29 mouse cellular contexts compared by ENCODE assay signal in genomic region chr2:125907580-125908255, GRCm38 (mm10). TPM values are rescaled to one million over a fixed set of nuclear protein-coding genes. Genes with fewer than 3 reads are reported as not detected.
A peak's percentile ranks its signal among the peaks of the same experiment; 100 is the strongest.
DNase-seq lines count a peak whose midpoint lies in the region; ATAC-seq lines count a peak whose summit lies in the region.
"Had no signal": no experiment of that assay in that cellular context is flagged by ENCODE, and none has a peak within 500 bp of the region (broad histone marks: within the 10 kb centered on the region; RNA-seq: fewer than 3 reads in every experiment).

No protein-coding gene starts in this region.

- DNase-seq in heart, adult 11 months = peak; percentile 68
- DNase-seq in heart, adult 9 months (ENCODE audit: low spot score in 2 of 2) = no peak
- no peak for DNase-seq in cerebellum, adult 9-10 months
- no peak for DNase-seq in cerebellum, adult 11-12 months
- no peak for DNase-seq in urinary bladder, adult 2 months (ENCODE audit: low spot score)
- DNase-seq: adrenal gland, adult 2 months; adrenal gland, postnatal 36 days; cerebellum, adult 9-11 months; gastrocnemius, postnatal 14 days; heart, postnatal 36 days; kidney, adult 2 months; kidney, postnatal 4 days; layer of hippocampus, postnatal 36 days; lung, postnatal 36 days; right cerebral cortex, postnatal 4 days; thymus, postnatal 4 days had no signal

- H3K36me3 ChIP-seq in liver, embryonic 16.5 days (ENCODE audit: control insufficient read depth, insufficient read depth) = no peaks in the 10 kb centered on the region
- H3K36me3 ChIP-seq: forebrain, embryonic 12.5 days; hindbrain, embryonic 12.5 days; neural tube, embryonic 13.5 days had no signal

- no peaks in the 10 kb centered on the region for H3K27me3 ChIP-seq in liver, embryonic 16.5 days (ENCODE audit: control insufficient read depth, insufficient read depth, low read depth, low read length)
- H3K27me3 ChIP-seq: embryonic facial prominence, embryonic 13.5 days; forebrain, embryonic 12.5 days; hindbrain, embryonic 12.5 days; intestine, embryonic 15.5 days; megakaryocyte, embryonic 14.5 days; midbrain, embryonic 13.5 days; neural tube, embryonic 13.5 days had no signal

- no peak overlapping the region for H3K9ac ChIP-seq in liver, embryonic 16.5 days (ENCODE audit: low read depth, low read length)
- H3K9ac ChIP-seq: embryonic facial prominence, embryonic 13.5 days; forebrain, embryonic 12.5 days; hindbrain, embryonic 12.5 days; intestine, embryonic 15.5 days; midbrain, embryonic 13.5 days; neural tube, embryonic 13.5 days had no signal

- no peak overlapping the region for H3K4me2 ChIP-seq in liver, embryonic 16.5 days (ENCODE audit: low read depth, low read length)
- H3K4me2 ChIP-seq: embryonic facial prominence, embryonic 13.5 days; forebrain, embryonic 12.5 days; heart, embryonic 11.5 days; hindbrain, embryonic 12.5 days; intestine, embryonic 15.5 days; midbrain, embryonic 13.5 days; neural tube, embryonic 13.5 days had no signal

- WGBS in liver, embryonic 16.5 days (ENCODE audit: insufficient replicate concordance) = 56% methylated on average over 4 of the region's 4 CpGs

- H3K4me3 ChIP-seq in liver, embryonic 16.5 days (ENCODE audit: low read depth, low read length) = no peak overlapping the region
- H3K4me3 ChIP-seq: embryonic facial prominence, embryonic 13.5 days; erythroblast, embryonic 14.5 days; forebrain, embryonic 12.5 days; hindbrain, embryonic 12.5 days; intestine, embryonic 15.5 days; megakaryocyte, embryonic 14.5 days; midbrain, embryonic 13.5 days; neural tube, embryonic 13.5 days had no signal

- H3K9me3 ChIP-seq in liver, embryonic 16.5 days (replicated peaks; ENCODE audit: control insufficient read depth, low read length) = no peaks in the 10 kb centered on the region
- H3K9me3 ChIP-seq: embryonic facial prominence, embryonic 13.5 days; forebrain, embryonic 12.5 days; hindbrain, embryonic 12.5 days; intestine, embryonic 15.5 days; megakaryocyte, embryonic 14.5 days; midbrain, embryonic 13.5 days; neural tube, embryonic 13.5 days had no signal

- ATAC-seq in erythroblast, adult 5-6 weeks (replicated peaks; ENCODE audit: low FRiP score, poor library complexity, severe bottlenecking) = peak; percentile 60; the same call in 1 of the 2 replicates
- ATAC-seq in liver, embryonic 16.5 days (ENCODE audit: low read depth) = peak; percentile 75
- ATAC-seq: hindbrain, postnatal 0 days; intestine, embryonic 15.5 days; midbrain, embryonic 13.5 days had no signal

- H3K27ac ChIP-seq in liver, embryonic 16.5 days (ENCODE audit: low read length) = peak overlapping the region; percentile 72
- H3K27ac ChIP-seq: embryonic facial prominence, embryonic 13.5 days; forebrain, embryonic 12.5 days; hindbrain, embryonic 12.5 days; hindbrain, postnatal 0 days; intestine, embryonic 15.5 days; kidney, postnatal 0 days; midbrain, embryonic 13.5 days; neural tube, embryonic 13.5 days had no signal

- H3K4me1 ChIP-seq in liver, embryonic 16.5 days (ENCODE audit: control insufficient read depth, low read depth, low read length) = peaks cover 10% of the 10 kb centered on the region
- H3K4me1 ChIP-seq: embryonic facial prominence, embryonic 13.5 days; forebrain, embryonic 12.5 days; hindbrain, embryonic 12.5 days; intestine, embryonic 15.5 days; midbrain, embryonic 13.5 days; neural tube, embryonic 13.5 days had no signal

RNA-seq across cellular contexts. Expression of gene Cops2, which starts 48.8 kb away (rescaled TPM):
- total RNA-seq in erythroblast, adult 5-6 weeks (2015; ENCODE audit: low replicate concordance) = 39.5 and 64.4 TPM in 2 replicates
- 51.2 and 78.9 TPM in 2 replicates for total RNA-seq in erythroblast, adult 5-6 weeks (2017; ENCODE audit: low replicate concordance)
- polyA plus RNA-seq in liver, embryonic 16.5 days (2015; fragmentation: Nextera tagmentation; extraction: Ambion mirVana) = 35.6 and 40.1 TPM in 2 replicates
- 71.3 and 91.3 TPM in 2 replicates for polyA plus RNA-seq in urinary bladder, adult 2 months (2012; rRNA removed)

RNA-seq across cellular contexts. Expression of gene Galk2, which starts 48.8 kb away (rescaled TPM):
- total RNA-seq in erythroblast, adult 5-6 weeks (2015; ENCODE audit: low replicate concordance) = 5.0 and 10.7 TPM in 2 replicates
- total RNA-seq in erythroblast, adult 5-6 weeks (2017; ENCODE audit: low replicate concordance) = 2.9 and 7.2 TPM in 2 replicates
- 8.4 and 9.4 TPM in 2 replicates for polyA plus RNA-seq in liver, embryonic 16.5 days (2015; fragmentation: Nextera tagmentation; extraction: Ambion mirVana)
- 28.2 and 33.5 TPM in 2 replicates for polyA plus RNA-seq in urinary bladder, adult 2 months (2012; rRNA removed)
